Mouse (Mus musculus): ENCODE data around the gene Gpr180.

Gpr180 gene

DNA sequence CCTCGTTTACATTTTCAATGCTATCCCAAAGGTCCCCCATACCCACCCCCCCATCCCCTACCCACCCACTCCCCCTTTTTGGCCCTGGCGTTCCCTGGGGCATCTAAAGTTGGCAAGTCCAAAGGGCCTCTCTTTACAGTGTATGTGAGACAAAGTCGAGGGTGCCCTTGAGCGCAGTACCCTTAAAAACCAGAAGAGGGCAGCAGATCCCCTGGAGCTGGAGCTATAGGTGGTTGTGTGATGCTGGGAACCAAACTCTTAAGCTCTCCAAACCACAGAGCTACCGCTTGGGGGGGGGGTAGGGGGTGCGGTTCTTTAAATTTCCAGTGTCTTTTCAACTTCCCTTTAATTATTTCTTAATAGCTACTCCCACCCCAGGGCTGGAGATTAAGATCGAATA is 66.1 kb downstream of the Gpr180 start:
- DNase-seq (ENCODE audit: low read depth, low spot score): no peak

GRCm38 (mm10) chr14:118207347-118207746 is 70.4 kb downstream of the Gpr180 start:
- DNase-seq (ENCODE audit: low read depth, low spot score): no peak

DNA sequence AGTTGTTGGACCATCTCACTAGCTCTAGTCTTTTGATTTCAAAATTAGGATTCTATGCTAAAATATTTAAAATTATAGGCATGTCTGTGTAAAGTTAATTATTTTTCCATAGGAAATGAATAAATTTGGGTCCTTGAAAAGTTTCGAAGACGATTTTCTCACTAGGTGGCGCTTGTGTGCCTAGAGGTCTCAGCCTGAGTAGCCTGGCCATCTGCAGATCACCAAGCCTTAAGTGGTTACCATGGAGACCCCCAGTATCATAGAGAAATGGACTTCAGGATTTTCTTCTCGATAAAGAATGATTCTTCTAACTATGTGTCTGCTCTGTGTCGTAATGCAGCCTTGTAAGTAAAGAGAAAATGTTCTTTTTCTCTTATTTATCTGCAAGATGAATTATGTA is 72.7 kb downstream of the Gpr180 start:
- no peak for DNase-seq (ENCODE audit: low read depth, low spot score)

DNA sequence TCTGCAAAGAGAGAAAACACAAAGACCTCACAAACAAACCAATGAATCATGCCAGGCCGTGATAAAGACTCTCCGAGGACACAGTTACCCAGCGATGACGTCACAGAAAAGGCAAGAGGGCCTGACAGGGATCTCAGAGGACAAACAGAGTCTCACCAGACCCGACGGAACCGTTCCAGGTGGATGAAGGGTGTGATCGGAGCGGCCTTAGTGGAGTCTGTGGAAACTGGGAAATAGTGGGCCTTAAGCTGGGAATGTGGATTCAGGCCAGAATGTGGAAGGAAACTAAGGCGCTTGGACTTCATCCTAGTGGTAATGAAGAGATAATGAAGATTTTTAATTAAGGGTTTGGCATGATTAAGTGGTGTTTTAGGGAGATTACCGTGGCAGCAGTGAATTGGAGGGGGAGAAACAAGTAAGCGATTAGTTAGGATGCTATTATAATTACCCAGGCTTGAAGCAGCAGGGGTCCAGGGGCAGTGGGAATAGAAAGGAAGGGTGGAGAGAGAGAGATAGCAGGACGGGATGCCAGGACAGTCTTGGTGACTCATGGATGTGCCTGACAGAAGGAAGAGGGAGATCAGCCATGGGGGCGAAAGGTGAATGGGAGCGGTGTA is 75.3 kb downstream of the Gpr180 start:
- no peak for DNase-seq (ENCODE audit: low read depth, low spot score)

Measured in c-Kit-negative CD71-positive TER-119-positive erythroid progenitor cells, embryonic 14.5 days (primary cell).